Mouse (Mus musculus): ENCODE results near the gene Pcbd1. TPM values are rescaled to one million over a fixed set of nuclear protein-coding genes. Genes with fewer than 3 reads are reported as not detected.

Pcbd1 gene
- under 1 TPM in 1 of 2 experiments, not detected in 1; 0.06 TPM for polyA plus RNA-seq (2012; fragmentation: generic; extraction: Trizol)

GRCm38 (mm10) chr10:61089170-61090142 is at the start of gene Pcbd1:
Gene Pcbd1, plus strand, starts transcription at chr10:61089331.

Other genes starting within 250 kb of the Pcbd1 start
- 10 to 100 TPM in 1 of 2 experiments, 1 to 10 TPM in 1; 8.2 to 44.7 TPM for gene Sgpl1, start 58.4 kb downstream of the Pcbd1 start, polyA plus RNA-seq (2012; fragmentation: generic; extraction: Trizol)
- gene Tbata, start 82.6 kb downstream of the Pcbd1 start, polyA plus RNA-seq (2012; fragmentation: generic; extraction: Trizol), result under 1 TPM; 0.04 to 0.09 TPM
- gene Adamts14, start 184.1 kb downstream of the Pcbd1 start, polyA plus RNA-seq (2012; fragmentation: generic; extraction: Trizol), result 10 to 100 TPM in 1 of 2 experiments, 1 to 10 TPM in 1; 1.9 to 18.4 TPM
- gene Prf1, start 208.5 kb downstream of the Pcbd1 start, polyA plus RNA-seq (2012; fragmentation: generic; extraction: Trizol), result not detected

Measured in C3H10T1/2 (cell line).